Mouse (Mus musculus) stomach, embryonic 14.5 days (tissue): Measurements from ENCODE around the gene Agap2. TPM values are rescaled to one million over a fixed set of nuclear protein-coding genes. Genes with fewer than 3 reads are reported as not detected.
"Not testable (repeated sequence)": the region's sequence is repeated elsewhere in the genome, so short reads cannot be mapped to it uniquely, and the experiment has no call there.

Experiments
- ATAC-seq: fragments of 200-750 bp; cut with Nextera tagmentation; 2 replicates; pipeline ENCODE4 v1.8.0; 2017; ENCODE audit warnings: low read depth, moderate TSS enrichment; ENCODE audit not compliant: insufficient number of reproducible peaks, insufficient read depth, low FRiP score
- H3K27ac ChIP-seq: fragments of 300-500 bp; sonication (generic); 2 replicates; pipeline ENCODE4 v1.5.1; 2014; ENCODE audit warnings: mild to moderate bottlenecking, low read length, moderate library complexity, mixed read lengths
- H3K27me3 ChIP-seq: fragments of 300-500 bp; sonication (generic); 2 replicates; pipeline ENCODE4 v1.6.1; 2014; ENCODE audit warnings: low read length, control low read depth, mixed read lengths; ENCODE audit not compliant: control insufficient read depth, insufficient read depth
- H3K36me3 ChIP-seq: fragments of 300-500 bp; sonication (generic); 2 replicates; pipeline ENCODE4 v1.6.1; 2014; ENCODE audit warnings: mild to moderate bottlenecking, control low read depth, low read length, moderate library complexity, mixed read lengths; ENCODE audit not compliant: control insufficient read depth, insufficient read depth
- H3K4me1 ChIP-seq: fragments of 300-500 bp; sonication (generic); 2 replicates; pipeline ENCODE4 v1.6.1; 2014; ENCODE audit warnings: low read length, control low read depth, mixed read lengths; ENCODE audit not compliant: control insufficient read depth, insufficient read depth
- H3K4me2 ChIP-seq: fragments of 300-500 bp; sonication (generic); replicated peaks from 2 replicates; pipeline ENCODE4 v1.6.1; 2014; ENCODE audit warnings: low read depth, low read length, control low read depth
- H3K4me3 ChIP-seq: fragments of 300-500 bp; sonication (generic); 2 replicates; pipeline ENCODE4 v1.5.1; 2014; ENCODE audit warnings: low read depth, low read length, control low read depth
- H3K9ac ChIP-seq: fragments of 300-500 bp; sonication (generic); replicated peaks from 2 replicates; pipeline ENCODE4 v1.6.1; 2014; ENCODE audit warnings: low read depth, mild to moderate bottlenecking, control low read depth, low read length, moderate library complexity, mixed read lengths
- H3K9me3 ChIP-seq: fragments of 300-500 bp; sonication (generic); 2 replicates; pipeline ENCODE4 v1.6.1; 2016; ENCODE audit warnings: low read depth, low read length, control low read depth; ENCODE audit not compliant: control insufficient read depth
- WGBS: fragments of 180-500 bp; shearing (Covaris S2); extraction: QIAGEN DNeasy Blood & Tissue Kit; methylation state at CpG from one replicate; pipeline ENCODE4 v1.1.7; 2014; 5-methylcytosine and 5-hydroxymethylcytosine counted together
- polyA plus RNA-seq: library from polyadenylated mRNA; unstranded; fragments of >200 nt; fragmentation: Nextera tagmentation; extraction: Ambion mirVana; gene quantifications from 2 replicates; pipeline ENCODE4 v1.2.1, GENCODE M21; 2014

Gene Agap2
- polyA plus RNA-seq, 1 experiment from 2014 or later = 0.27 TPM

GRCm38 (mm10) chr10:127123436-127123805, 48.3 kb downstream of the Agap2 start:
- WGBS = 16% methylated on average over 4 of the region's 4 CpGs
- H3K9ac ChIP-seq = no peak overlapping the region

GRCm38 (mm10) chr10:127125210-127126001, 50.3 kb downstream of the Agap2 start:
- H3K9me3 ChIP-seq = no peaks in the 10 kb centered on the region
- 74% methylated on average over 9 of the region's 9 CpGs for WGBS
- H3K36me3 ChIP-seq = no peaks in the 10 kb centered on the region
- H3K27me3 ChIP-seq = no peaks in the 10 kb centered on the region
- H3K27ac ChIP-seq = no peak overlapping the region
- ATAC-seq = no peak
- peaks cover 4% of the 10 kb centered on the region; the same call in 1 of the 2 replicates for H3K4me1 ChIP-seq
- no peak overlapping the region for H3K4me2 ChIP-seq
- H3K9ac ChIP-seq = no peak overlapping the region
- no peak overlapping the region for H3K4me3 ChIP-seq

More at GRCm38 (mm10) chr10:127123436-127123805, 48.3 kb downstream of the Agap2 start:
- no peak for ATAC-seq
- Histone ChIP-seq H3K27ac (no peak overlapping the region), H3K36me3 (peaks cover 2% of the 10 kb centered on the region), H3K4me2 (peak overlapping the region; percentile 36), H3K27me3 (no peaks in the 10 kb centered on the region), H3K9me3 (no peaks in the 10 kb centered on the region), H3K4me3 (0 out of 2 replicates have a peak overlapping the region, but pooled peaks have one; percentile 5), H3K4me1 (peaks cover 11% of the 10 kb centered on the region; the same call in 1 of the 2 replicates)

- no peak for ATAC-seq
- Histone ChIP-seq H3K27ac (no peak overlapping the region), H3K9me3 (no peaks in the 10 kb centered on the region), H3K36me3 (no peaks in the 10 kb centered on the region), H3K4me3 (no peak overlapping the region), H3K9ac (no peak overlapping the region), H3K27me3 (no peaks in the 10 kb centered on the region), H3K4me2 (no peak overlapping the region), H3K4me1 (peaks cover 4% of the 10 kb centered on the region; the same call in 1 of the 2 replicates)
- 70% methylated on average over 5 of the region's 5 CpGs for WGBS
Measured at GRCm38 (mm10) chr10:127126579-127126978, 51.5 kb downstream of the Agap2 start.

- no peaks in the 10 kb centered on the region for H3K27me3 ChIP-seq
- ATAC-seq = no peak
- no peak overlapping the region for H3K4me3 ChIP-seq
- no peaks in the 10 kb centered on the region for H3K9me3 ChIP-seq
- peaks cover 3% of the 10 kb centered on the region; the same call in 1 of the 2 replicates for H3K4me1 ChIP-seq
- H3K9ac ChIP-seq = no peak overlapping the region
- H3K4me2 ChIP-seq = no peak overlapping the region
- H3K36me3 ChIP-seq = no peaks in the 10 kb centered on the region
- H3K27ac ChIP-seq = no peak overlapping the region
- 72% methylated on average over 7 of the region's 7 CpGs for WGBS
Measured at GRCm38 (mm10) chr10:127127711-127128279, 52.7 kb downstream of the Agap2 start.

- ATAC-seq = no peak
- H3K9ac ChIP-seq = no peak overlapping the region
- no peaks in the 10 kb centered on the region for H3K4me1 ChIP-seq
- no peak overlapping the region for H3K4me2 ChIP-seq
- 72% methylated on average over 4 of the region's 4 CpGs for WGBS
- H3K36me3 ChIP-seq = no peaks in the 10 kb centered on the region
- H3K9me3 ChIP-seq = no peaks in the 10 kb centered on the region
- no peak overlapping the region for H3K4me3 ChIP-seq
- H3K27me3 ChIP-seq = no peaks in the 10 kb centered on the region
- H3K27ac ChIP-seq = no peak overlapping the region
Measured at GRCm38 (mm10) chr10:127129431-127129830, 54.3 kb downstream of the Agap2 start.

- H3K4me3 ChIP-seq = no peak overlapping the region
- H3K36me3 ChIP-seq = no peaks in the 10 kb centered on the region
- no peak overlapping the region for H3K4me2 ChIP-seq
- 55% methylated on average over 5 of the region's 5 CpGs for WGBS
- ATAC-seq = no peak
- no peaks in the 10 kb centered on the region for H3K4me1 ChIP-seq
- no peak overlapping the region for H3K27ac ChIP-seq
- no peak overlapping the region for H3K9ac ChIP-seq
- no peaks in the 10 kb centered on the region for H3K27me3 ChIP-seq
- H3K9me3 ChIP-seq = no peaks in the 10 kb centered on the region
Measured at GRCm38 (mm10) chr10:127132469-127132868, 57.4 kb downstream of the Agap2 start.

- not testable (repeated sequence) for H3K4me2 ChIP-seq, H3K27me3 ChIP-seq, H3K36me3 ChIP-seq, H3K27ac ChIP-seq, H3K4me3 ChIP-seq, H3K9me3 ChIP-seq, H3K4me1 ChIP-seq, H3K9ac ChIP-seq, ATAC-seq
- 57% methylated on average over 3 of the region's 3 CpGs for WGBS
Measured at GRCm38 (mm10) chr10:127134394-127135035, 59.4 kb downstream of the Agap2 start.

GRCm38 (mm10) chr10:127135118-127135836, 60.2 kb downstream of the Agap2 start:
- WGBS = 44% methylated on average over 8 of the region's 8 CpGs
- Histone ChIP-seq H3K4me3 (no peak overlapping the region), H3K36me3 (no peaks in the 10 kb centered on the region), H3K27ac (no peak overlapping the region), H3K9ac (no peak overlapping the region), H3K4me1 (no peaks in the 10 kb centered on the region), H3K27me3 (no peaks in the 10 kb centered on the region), H3K9me3 (no peaks in the 10 kb centered on the region), H3K4me2 (no peak overlapping the region)
- ATAC-seq = peak; percentile 44; the same call in 1 of the 2 replicates
